Mouse (Mus musculus) CD4-positive naive resting alpha-beta T cell, adult 76 days (primary cell): ENCODE data around the gene Olfr147. TPM values are rescaled to one million over a fixed set of nuclear protein-coding genes. Genes with fewer than 3 reads are reported as not detected.

Experiments used
- total RNA-seq: library from RNA; stranded (reverse); gene quantifications from one replicate; pipeline ENCODE4 v1.2.4, GENCODE M21; 2023

The Olfr147 gene
- not detected for total RNA-seq

GRCm38 (mm10) chr9:38401398-38401797, at the start of gene Olfr147:
Gene Olfr147, plus strand, starts transcription at chr9:38401698.

DNA sequence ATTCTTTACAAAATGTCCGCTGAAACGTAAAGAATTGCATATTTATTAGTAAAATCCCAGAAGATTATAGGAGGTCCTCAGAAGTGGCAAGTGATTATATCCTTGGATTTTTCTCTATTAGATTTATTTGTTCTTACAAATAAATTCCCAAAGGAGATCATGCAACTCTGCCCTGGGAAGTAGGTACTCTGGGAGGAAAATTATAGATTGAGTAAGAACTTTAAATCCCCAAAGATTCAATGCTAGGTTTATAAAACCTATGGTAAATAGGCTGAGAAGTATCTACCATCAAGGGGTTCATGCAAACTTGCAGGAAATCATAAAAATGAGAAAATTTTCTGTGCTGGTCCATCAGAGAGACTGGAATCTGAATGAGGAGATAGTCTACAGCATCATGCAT, 34.9 kb upstream of the Olfr147 start, which contains the start of gene Olfr250:
Gene Olfr250, plus strand, starts transcription at position 301 of the 400 bp plus-strand sequence.

GRCm38 (mm10) chr9:38376786-38377185, 24.7 kb upstream of the Olfr147 start, which contains the start of gene Olfr251:
Gene Olfr251, plus strand, starts transcription at chr9:38377086.

DNA sequence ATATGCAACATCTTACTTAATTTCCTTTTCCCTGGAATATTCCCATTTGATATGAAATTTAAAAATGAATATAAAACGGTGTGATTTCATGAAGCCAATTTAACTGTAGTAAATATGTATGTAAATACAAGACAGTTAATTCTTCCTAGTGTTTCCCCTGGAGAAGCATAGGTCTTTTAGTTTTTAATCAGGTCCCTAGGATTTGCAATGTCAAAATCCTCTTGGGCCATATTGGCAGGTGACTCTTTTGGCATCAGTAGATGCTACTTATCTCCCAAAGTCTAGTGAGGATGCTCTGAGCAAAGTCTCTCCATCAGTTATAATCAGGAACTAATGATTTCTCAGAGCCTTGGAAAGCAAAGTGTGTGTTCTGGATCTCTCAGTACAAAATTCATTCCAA, 27.7 kb downstream of the Olfr147 start, which contains the start of gene Olfr901:
Gene Olfr901, plus strand, starts transcription at position 301 of the 400 bp plus-strand sequence.

GRCm38 (mm10) chr9:38447352-38447751, 45.9 kb downstream of the Olfr147 start, which contains the start of gene Olfr902:
Gene Olfr902, plus strand, starts transcription at chr9:38447652.

Other genes with a start within 250 kb of the Olfr147 start
- gene Olfr891, start 220.9 kb upstream of the Olfr147 start, total RNA-seq, result not detected
- not detected for gene Olfr893, start 193.3 kb upstream of the Olfr147 start, total RNA-seq
- gene Olfr894, start 183.6 kb upstream of the Olfr147 start, total RNA-seq, result not detected
- not detected for gene Olfr143, start 148.9 kb upstream of the Olfr147 start, total RNA-seq
- not detected for gene Olfr895, start 133.8 kb upstream of the Olfr147 start, total RNA-seq
- not detected for gene Olfr896-ps1, start 110.6 kb upstream of the Olfr147 start, total RNA-seq
- gene Olfr25, start 72.6 kb upstream of the Olfr147 start, total RNA-seq, result not detected
- gene Olfr898, start 53.3 kb upstream of the Olfr147 start, total RNA-seq, result not detected
- not detected for gene Olfr250, start 34.8 kb upstream of the Olfr147 start, total RNA-seq
- not detected for gene Olfr251, start 24.6 kb upstream of the Olfr147 start, total RNA-seq
- not detected for gene Olfr901, start 27.8 kb downstream of the Olfr147 start, total RNA-seq
- gene Olfr902, start 46.0 kb downstream of the Olfr147 start, total RNA-seq, result not detected
- not detected for gene Olfr904, start 61.4 kb downstream of the Olfr147 start, total RNA-seq
- gene Olfr905, start 69.4 kb downstream of the Olfr147 start, total RNA-seq, result not detected
- not detected for gene Olfr906, start 85.4 kb downstream of the Olfr147 start, total RNA-seq
- not detected for gene Olfr907, start 94.1 kb downstream of the Olfr147 start, total RNA-seq
- gene Olfr911-ps1, start 119.9 kb downstream of the Olfr147 start, total RNA-seq, result not detected
- not detected for gene Olfr910, start 136.2 kb downstream of the Olfr147 start, total RNA-seq
- gene Olfr912, start 178.5 kb downstream of the Olfr147 start, total RNA-seq, result not detected
- gene Olfr913, start 191.1 kb downstream of the Olfr147 start, total RNA-seq, result not detected
- gene Olfr914, start 203.4 kb downstream of the Olfr147 start, total RNA-seq, result not detected